Mouse (Mus musculus) embryo, embryonic 11 days (tissue): ENCODE data around the gene Zfp651.

Source experiments
- DNase-seq: peaks from one replicate; pipeline ENCODE4 v3.0.0-alpha.2; 2015

The Zfp651 gene

GRCm38 (mm10) chr9:121759091-121760081, at the start of gene Zfp651:
TSS of gene Zfp651 (plus strand) at chr9:121759330.
- DNase-seq = peak; percentile 92

DNA sequence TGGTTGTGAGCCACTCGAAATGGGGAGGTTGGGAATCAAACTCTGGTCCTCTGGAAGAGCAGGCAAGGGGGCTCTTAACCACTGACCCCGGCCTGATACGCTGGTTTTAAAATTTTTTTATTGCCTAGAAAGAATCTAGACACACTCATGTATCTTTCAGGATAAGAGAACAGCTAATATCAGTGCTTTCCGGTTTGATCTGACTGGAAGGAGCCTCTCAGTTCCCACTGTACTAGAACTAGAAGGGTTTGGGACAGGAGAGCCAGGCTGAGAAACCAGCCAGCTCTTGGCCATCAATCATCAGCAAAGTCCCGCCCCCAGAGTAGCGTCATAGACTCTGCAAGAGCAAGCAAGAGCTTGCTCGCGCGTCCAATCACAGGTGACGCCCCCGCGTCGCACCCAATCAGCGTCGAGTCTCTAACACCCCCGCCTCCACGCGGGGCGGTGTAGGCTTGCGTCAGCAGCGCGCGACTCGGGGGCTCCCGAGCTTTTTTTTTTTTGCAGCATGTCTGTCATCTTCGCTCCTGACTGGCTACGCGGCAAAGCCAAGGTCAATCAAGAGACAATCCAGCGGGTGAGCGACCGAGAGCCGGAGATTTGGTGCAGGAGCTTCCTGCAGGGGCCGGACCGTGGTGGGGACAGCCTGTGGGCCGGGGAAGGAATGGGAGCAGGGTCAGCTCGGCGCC, 49.1 kb upstream of the Zfp651 start, which contains the start of gene Ss18l2:
Gene Ss18l2, plus strand, starts transcription at position 432 of the 686 bp plus-strand sequence.
- peak; percentile 100 for DNase-seq

- peak; percentile 49 for DNase-seq
Measured at GRCm38 (mm10) chr9:121710584-121710975, 48.5 kb upstream of the Zfp651 start.

DNA sequence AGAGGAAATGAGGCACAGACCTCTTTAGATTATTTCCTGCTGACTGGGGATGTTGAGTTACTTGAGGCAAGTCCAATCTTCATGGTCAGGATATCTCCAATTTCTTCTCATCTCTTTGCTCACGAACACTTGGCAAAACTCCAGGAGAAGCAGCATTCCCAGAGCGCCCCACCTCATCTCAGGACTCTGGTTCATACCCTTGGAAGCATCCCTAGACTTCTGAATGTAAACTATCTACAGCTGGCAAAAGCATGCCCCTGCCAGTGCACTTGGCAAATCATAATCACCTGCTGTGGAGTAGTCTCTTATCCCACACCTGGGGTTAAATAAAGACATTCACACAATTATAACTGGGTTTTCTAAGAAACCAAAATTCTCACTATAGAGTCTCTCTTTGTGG, 42.1 kb upstream of the Zfp651 start:
- DNase-seq = no peak

- peak; percentile 2 for DNase-seq
Measured at GRCm38 (mm10) chr9:121718070-121718705, 40.9 kb upstream of the Zfp651 start.

DNA sequence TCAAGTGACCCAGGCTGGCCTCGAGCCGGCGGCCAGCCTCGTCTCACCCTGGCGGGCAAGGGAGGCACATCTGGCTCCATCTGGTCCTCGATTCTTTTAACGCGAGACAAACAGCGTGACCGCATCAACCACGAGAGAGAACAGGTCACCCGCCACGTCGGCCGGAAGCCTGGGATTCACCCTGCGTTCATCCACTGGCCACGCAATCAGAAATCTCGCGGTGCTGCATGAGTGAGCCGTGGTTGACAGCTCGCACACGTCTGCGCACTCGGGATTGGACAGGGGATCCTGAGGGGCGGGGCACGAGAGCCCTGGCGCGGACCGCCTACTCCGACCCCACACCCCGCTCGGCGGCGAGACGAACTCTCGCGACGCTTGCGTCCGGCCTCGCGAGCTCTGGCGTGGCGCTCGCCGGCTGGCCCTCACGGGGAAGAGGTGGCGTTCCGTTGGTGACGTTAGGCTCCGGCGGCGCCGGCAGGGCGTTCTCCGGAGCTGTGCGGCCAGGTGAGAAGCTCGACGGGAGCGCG, 40.3 kb upstream of the Zfp651 start, which contains the start of gene Nktr:
Gene Nktr, plus strand, starts transcription at position 378 of the 527 bp plus-strand sequence.
- DNase-seq = peak; percentile 100

DNA sequence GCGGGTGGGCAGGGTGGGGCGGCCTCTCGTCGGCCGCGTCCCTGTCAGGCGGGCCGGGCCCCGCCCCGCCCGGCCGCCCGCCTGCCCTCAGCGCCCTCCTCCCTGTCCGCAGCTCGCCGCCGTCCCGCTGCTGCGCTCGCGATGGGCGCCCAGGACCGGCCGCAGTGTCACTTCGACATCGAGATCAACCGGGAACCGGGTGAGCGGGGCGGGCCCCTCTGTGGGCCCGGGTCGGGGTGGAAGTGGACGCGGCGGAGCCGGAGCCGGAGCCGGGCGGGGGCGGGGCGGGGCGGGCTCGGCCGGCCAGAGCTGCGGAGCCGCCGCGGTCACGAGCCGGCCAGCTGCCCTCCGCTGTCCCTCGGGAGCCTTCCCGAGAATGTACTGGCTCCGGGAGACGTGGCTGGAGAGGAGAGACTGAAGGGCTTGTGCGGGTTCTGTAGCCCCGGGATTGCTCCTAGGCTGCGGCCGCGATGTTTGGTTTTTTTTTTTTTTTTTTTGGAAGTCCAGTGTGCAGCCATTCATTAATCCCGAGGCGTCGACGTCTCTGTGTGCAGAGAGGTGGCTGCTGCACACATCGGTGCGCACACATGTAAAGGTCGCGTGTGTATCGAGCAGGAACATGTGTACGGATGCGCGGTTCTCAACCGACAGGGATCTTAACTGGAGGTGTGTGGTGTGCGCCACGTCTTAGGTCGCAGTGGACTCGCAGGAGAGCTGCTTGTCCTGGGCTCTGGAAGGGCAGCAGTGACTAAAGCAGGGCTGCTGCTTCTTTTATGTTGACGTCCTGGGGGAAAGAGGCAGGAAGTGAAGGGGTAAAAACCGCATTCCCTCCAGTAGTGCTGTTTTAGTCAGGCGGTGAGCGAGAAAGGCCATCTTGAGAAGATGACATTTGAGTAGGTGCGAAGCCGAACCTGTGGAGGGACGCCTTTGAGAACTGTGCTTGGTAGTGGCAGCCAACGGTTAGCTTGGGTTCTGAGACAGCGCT, 39.5 kb upstream of the Zfp651 start:
- peak; percentile 67 for DNase-seq

DNA sequence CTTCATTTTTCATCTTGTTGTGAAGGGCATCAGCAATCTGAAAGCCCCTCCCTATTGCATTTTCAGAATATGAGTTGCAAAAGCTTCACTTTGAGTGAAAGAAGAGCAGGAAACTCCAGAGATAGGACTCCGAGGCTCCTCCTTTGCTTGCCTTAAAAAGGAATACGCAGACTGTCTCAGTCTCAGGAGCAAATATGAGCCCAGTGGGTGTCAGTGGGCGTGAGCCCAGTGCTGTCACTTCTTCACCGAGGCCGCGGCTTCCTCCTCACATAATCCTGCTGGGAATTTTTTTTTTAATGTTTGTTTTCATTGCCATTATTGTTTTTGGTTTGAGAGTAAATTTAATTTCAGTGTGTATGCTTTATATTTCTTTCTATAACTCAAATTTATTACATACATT, 18.6 kb upstream of the Zfp651 start:
- DNase-seq = no peak

DNA sequence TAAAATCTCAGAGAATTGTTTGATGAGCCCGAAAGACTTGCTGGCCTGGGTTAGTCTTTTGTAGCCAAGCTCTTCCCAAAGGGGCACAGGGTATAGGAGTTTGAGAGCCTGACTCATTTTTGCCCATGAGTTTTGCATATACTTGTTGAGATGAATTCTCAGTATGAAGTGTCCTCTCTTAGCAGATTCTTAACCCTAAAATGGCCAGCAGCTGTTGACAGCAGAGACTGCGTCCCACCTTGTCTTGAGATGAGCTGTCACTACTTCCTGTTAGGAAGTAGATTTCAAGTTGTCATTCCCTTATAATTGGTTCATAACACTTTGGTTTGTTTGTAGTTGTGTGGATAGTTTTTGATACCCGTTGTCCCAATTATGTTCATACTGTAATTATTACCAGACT, 18.0 kb upstream of the Zfp651 start:
- DNase-seq = no peak

GRCm38 (mm10) chr9:121744051-121744450, 15.1 kb upstream of the Zfp651 start:
- no peak for DNase-seq

DNA sequence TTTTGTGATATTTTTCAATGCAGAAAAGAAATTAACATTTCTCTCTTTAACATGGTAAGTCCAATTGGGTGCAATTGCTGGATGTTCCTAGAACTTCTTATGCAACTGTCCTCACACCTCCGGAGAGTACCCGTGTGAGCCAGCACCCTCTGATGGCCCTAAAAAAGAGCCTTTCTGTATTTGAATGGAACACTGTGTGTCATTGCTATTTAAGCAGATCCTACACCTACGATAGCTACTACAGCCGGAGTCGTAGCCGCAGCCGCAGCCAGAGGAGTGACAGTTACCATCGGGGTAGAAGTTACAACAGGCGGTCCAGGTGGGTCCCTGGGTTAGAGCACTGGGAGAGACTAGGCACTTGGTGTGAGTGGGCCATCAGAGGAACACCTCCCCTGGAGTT, 6.4 kb upstream of the Zfp651 start:
- no peak for DNase-seq

DNA sequence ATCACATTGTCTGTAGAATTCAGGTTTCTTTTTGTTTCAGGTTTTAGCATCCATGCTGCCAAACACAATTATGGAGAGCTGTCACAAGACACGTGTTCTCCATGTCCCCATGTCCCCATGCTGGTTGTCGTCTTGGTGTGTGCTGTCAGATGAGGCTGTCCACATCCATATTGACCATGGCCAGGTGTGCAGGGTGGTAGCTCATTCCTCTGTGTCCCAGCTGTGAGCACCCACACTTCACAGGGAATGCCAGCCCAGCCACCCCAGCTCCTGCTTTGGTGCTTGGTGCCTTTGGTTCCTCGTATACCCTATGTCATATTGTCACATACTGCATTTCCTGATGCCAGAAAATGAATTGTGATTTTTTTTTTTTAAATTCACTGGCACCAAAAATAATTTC, 4.5 kb upstream of the Zfp651 start:
- no peak for DNase-seq

DNA sequence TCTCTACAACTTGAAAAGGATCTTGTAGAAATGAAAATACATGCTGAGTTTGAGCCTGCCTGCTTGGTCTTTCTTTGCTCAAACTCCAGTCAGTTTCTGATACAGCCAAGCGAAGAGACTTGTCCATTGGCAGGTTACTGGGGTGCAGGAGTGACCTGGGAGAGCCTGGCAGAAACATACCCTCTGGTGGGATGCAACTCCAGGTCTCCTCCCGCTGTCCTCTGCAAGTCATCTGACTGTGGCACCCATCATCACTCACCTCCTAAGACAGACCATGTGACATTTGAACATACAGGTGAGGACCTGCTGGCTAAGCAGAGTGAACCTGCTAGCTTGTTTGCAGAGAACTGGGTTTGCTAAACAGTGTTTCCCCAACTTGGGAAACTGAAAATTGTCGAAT, 2.3 kb upstream of the Zfp651 start:
- DNase-seq = no peak

DNA sequence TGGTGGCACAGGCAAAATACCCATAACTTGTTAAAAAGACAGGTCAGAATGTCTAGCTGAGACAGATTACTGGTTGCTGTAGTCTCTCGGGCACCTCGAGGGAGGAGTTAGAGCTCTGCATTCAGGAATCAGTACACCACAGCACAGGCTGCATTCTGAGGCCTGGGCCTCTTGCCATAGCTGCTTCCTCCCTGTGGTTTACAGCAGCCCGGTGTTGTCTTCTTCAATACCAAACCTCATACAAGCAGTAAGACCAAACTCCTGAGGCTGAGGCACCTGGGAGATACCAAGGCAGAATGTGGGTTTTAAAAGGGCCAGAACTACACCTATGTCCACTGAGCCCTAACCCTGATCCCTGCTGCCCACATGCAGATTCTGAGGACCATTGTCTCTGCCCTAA, 1.7 kb upstream of the Zfp651 start:
- no peak for DNase-seq

GRCm38 (mm10) chr9:121757835-121758814, 1.0 kb upstream of the Zfp651 start:
- DNase-seq = peak; percentile 46

- peak; percentile 91 for DNase-seq
Measured at GRCm38 (mm10) chr9:121760271-121761090, 1.4 kb downstream of the Zfp651 start.

GRCm38 (mm10) chr9:121761091-121761665, 2.0 kb downstream of the Zfp651 start:
- DNase-seq = no peak

- no peak for DNase-seq
Measured at GRCm38 (mm10) chr9:121761787-121762186, 2.7 kb downstream of the Zfp651 start.

DNA sequence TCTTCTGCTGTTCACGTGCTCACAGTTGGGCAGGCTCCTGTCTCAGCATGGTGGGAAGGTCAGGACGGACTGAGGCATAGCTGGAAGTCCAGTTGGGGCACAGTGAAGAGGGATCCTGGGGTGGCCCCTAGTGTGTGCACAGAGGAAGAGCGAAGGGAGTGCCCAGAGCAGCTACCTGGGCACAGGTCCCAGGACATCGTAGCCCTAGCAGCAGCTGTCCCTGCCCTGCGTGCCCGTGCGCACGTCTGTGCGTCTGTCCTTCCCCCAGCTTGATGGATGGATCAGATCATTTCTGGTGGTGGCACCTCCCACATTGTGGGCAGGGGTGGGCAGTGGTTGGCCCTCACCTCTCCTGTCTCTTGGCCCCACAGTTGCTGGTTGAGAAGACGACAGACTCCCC, 3.1 kb downstream of the Zfp651 start:
- no peak for DNase-seq
